Mouse (Mus musculus): ENCODE measurements around the gene Mlx.

DNA sequence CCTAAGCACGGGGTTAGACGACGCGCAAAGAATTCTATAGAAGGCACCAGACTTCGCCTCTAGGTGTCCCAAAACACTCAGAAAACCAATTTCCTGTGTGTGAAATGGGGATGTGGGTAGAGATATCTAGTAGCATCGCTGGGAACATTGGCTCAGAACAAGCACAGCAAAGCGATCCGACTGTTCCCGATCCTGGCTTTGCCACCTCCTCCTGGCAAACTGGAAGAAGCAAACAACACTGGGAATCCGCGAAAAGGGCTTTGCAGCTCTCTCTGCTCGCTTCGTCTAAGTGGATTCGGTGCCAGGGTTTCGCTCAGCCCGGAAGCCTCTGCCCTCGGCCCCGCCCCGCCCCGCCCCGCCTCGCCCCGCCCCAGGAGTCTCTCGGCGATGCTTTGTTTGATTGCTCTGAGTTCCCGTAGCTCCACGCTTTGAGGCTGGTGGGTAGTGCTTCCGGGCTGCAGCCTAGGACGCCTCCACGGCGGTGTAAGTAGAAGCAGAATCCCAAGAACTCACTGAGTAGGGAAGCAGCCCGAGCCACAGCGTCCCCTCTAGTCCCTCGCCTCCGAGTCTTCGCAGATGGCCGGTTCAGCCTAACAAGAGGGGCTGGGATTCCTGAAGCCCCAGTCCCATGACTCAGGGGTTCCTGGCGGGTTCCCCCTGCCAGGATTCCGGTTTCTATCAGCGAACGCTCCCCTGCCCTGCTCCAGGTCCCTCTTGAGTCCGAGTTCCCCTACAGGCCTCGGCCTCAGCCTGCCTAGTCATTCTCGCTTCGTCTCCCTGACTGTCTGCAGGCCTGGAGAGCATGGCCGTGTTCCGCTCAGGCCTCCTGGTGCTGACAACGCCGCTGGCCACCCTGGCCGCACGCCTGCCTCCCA, 4.6 kb upstream of the Mlx start, which contains the start of gene Coasy:
- TF ChIP-seq CTCF (conservative IDR thresholded peaks at IDR 0.05; ENCODE audit: low read length): no peak
- TF ChIP-seq NANOG (IDR thresholded peaks at IDR 0.05; ENCODE audit: borderline replicate concordance, low read length): no peak
- TF ChIP-seq POU5F1 (IDR thresholded peaks at IDR 0.05; ENCODE audit: borderline replicate concordance, low read length): no peak

Measured in E14TG2a.4 (cell line).